Mouse (Mus musculus) liver, embryonic 14.5 days (tissue): Measurements from ENCODE around the gene Drosha. TPM values are rescaled to one million over a fixed set of nuclear protein-coding genes. Genes with fewer than 3 reads are reported as not detected.
A peak's percentile ranks its signal among the peaks of the same experiment; 100 is the strongest.

Source experiments
- ATAC-seq: fragments of 200-750 bp; cut with Nextera tagmentation; 2 replicates; pipeline ENCODE4 v1.8.0; 2017; ENCODE audit warnings: moderate number of reproducible peaks, mild to moderate bottlenecking, moderate library complexity; ENCODE audit not compliant: insufficient read depth
- DNase-seq, 3 experiments: peaks; one replicate each; pipeline ENCODE4 v3.0.0-alpha.2; 2012 to 2013; ENCODE audit warnings: low read depth in 3 of 3, low spot score in 3 of 3
- H3K27ac ChIP-seq: fragments of 300-500 bp; sonication (generic); 2 replicates; pipeline ENCODE4 v1.5.1; 2014; ENCODE audit warnings: moderate library complexity, mild to moderate bottlenecking, control low read depth, inconsistent platforms
- H3K27me3 ChIP-seq: fragments of 300-500 bp; sonication (generic); 2 replicates; pipeline ENCODE4 v1.6.1; 2014; ENCODE audit warnings: mild to moderate bottlenecking, low read length, moderate library complexity; ENCODE audit not compliant: control insufficient read depth, insufficient read depth
- H3K36me3 ChIP-seq: fragments of 300-500 bp; sonication (generic); replicated peaks from 2 replicates; pipeline ENCODE4 v1.6.1; 2014; ENCODE audit warnings: low read depth; ENCODE audit not compliant: control insufficient read depth, insufficient read depth
- H3K4me1 ChIP-seq, 2 experiments: fragments of 200-500 bp in 1 of 2; fragments of 300-500 bp in 1 of 2; sonication (generic) in 1 of 2; replicated peaks; 2 replicates each; pipeline ENCODE4 v1.6.1; 2012 to 2014; ENCODE audit warnings: antibody characterized with exemption in 1 of 2, inconsistent platforms in 1 of 2, low read length in 1 of 2; ENCODE audit not compliant: control insufficient read depth in 2 of 2, insufficient read depth in 2 of 2
- H3K4me2 ChIP-seq: fragments of 300-500 bp; sonication (generic); 2 replicates; pipeline ENCODE4 v1.6.1; 2014; ENCODE audit warnings: low read depth, mild to moderate bottlenecking, control low read depth, moderate library complexity
- H3K4me3 ChIP-seq, 2 experiments: fragments of 200-500 bp in 1 of 2; fragments of 300-500 bp in 1 of 2; sonication (generic) in 1 of 2; 2 replicates each; pipeline ENCODE4 v1.5.1; 2012 to 2014; ENCODE audit warnings: low read depth in 2 of 2, low read length in 2 of 2, mild to moderate bottlenecking in 2 of 2, control low read depth in 1 of 2, inconsistent platforms in 1 of 2, moderate library complexity in 1 of 2; ENCODE audit not compliant: insufficient read depth in 1 of 2
- H3K9ac ChIP-seq: fragments of 300-500 bp; sonication (generic); replicated peaks from 2 replicates; pipeline ENCODE4 v1.6.1; 2014; ENCODE audit warnings: mild to moderate bottlenecking, control low read depth, moderate library complexity
- H3K9me3 ChIP-seq: fragments of 300-500 bp; sonication (generic); 2 replicates; pipeline ENCODE4 v1.6.1; 2016; ENCODE audit warnings: low read length, mixed read lengths; ENCODE audit not compliant: control insufficient read depth
- CTCF ChIP-seq: IDR thresholded peaks from 2 replicates; pipeline ENCODE4 v1.5.1; 2016; ENCODE audit warnings: antibody characterized with exemption, low read depth, control low read depth
- EP300 ChIP-seq: IDR thresholded peaks from 2 replicates; pipeline ENCODE4 v1.6.1; 2016; ENCODE audit warnings: antibody characterized with exemption, low read depth
- WGBS: fragments of 180-500 bp; shearing (Covaris S2); extraction: QIAGEN DNeasy Blood & Tissue Kit; methylation state at CpG from one replicate; pipeline ENCODE4 v1.1.7; 2014; ENCODE audit not compliant: insufficient replicate concordance; 5-methylcytosine and 5-hydroxymethylcytosine counted together
- polyA plus RNA-seq, 2 experiments: library from polyadenylated mRNA; depleted of rRNA in 1 of 2; stranded (reverse) in 1 of 2; unstranded in 1 of 2; fragments of >200 nt; fragmentation: Nextera tagmentation in 1 of 2; extraction: Ambion mirVana in 1 of 2; gene quantifications; 2 replicates each; pipeline versions ENCODE4 v1.2.1 to v1.2.3; 2012 to 2014

Drosha gene
- polyA plus RNA-seq, 2 experiments: 8.8 to 13.5 TPM

DNA sequence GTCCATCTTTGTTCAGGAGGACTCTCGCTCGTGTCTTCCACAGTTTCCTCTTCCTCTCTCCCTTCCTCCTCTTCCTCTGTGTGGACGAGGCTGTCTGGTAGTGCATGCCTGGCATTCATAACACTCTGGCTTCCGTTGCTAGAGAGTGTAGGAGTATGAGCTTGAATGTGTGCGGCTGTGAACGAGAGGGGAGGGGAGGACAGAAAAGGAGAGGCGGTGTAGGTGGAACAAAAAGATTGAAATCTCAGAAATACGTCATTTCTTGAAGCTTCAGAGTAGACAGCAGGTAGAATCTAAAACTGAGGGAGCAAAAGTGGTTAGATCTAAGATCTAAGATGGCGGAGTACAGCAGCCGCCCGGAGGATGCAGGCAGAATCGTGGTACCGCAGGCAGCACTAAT, 70.8 kb downstream of the Drosha start:
- peaks cover 18 to 29% of the 10 kb centered on the region in 2 experiments for H3K4me1 ChIP-seq
- H3K36me3 ChIP-seq: peaks cover 19% of the 10 kb centered on the region
- TF ChIP-seq CTCF (no peak), EP300 (no peak)
- no peak for ATAC-seq
- peak overlapping the region; percentile 54 for H3K4me2 ChIP-seq
- peak overlapping the region; percentile 33 for H3K27ac ChIP-seq
- H3K4me3 ChIP-seq: no peak overlapping the region
- DNase-seq: no peak
- peak overlapping the region; percentile 23; the same call in 1 of the 2 replicates for H3K9ac ChIP-seq
- H3K9me3 ChIP-seq: no peaks in the 10 kb centered on the region
- 65% methylated on average over 13 of the region's 13 CpGs for WGBS
- no peaks in the 10 kb centered on the region for H3K27me3 ChIP-seq

GRCm38 (mm10) chr15:12896022-12897009, 71.7 kb downstream of the Drosha start:
- peak; percentile 93 for ATAC-seq
- 38% methylated on average over 18 of the region's 18 CpGs for WGBS
- H3K27ac ChIP-seq: peak overlapping the region; percentile 33

GRCm38 (mm10) chr15:12897831-12898230, 73.2 kb downstream of the Drosha start:
- no peak for DNase-seq
- Histone ChIP-seq H3K9ac (no peak overlapping the region), H3K27ac (no peak overlapping the region), H3K27me3 (no peaks in the 10 kb centered on the region), H3K36me3 (peaks cover 26% of the 10 kb centered on the region), H3K4me1 (peaks cover 18 to 29% of the 10 kb centered on the region in 2 experiments), H3K9me3 (no peaks in the 10 kb centered on the region), H3K4me3 (no peak overlapping the region), H3K4me2 (no peak overlapping the region)
- 87% methylated on average over 8 of the region's 8 CpGs for WGBS
- no peak for TF ChIP-seq EP300
- no peak for TF ChIP-seq CTCF
- ATAC-seq: no peak

More at GRCm38 (mm10) chr15:12896022-12897009, 71.7 kb downstream of the Drosha start:
- Histone ChIP-seq H3K9ac (peak overlapping the region; percentile 43; the same call in 1 of the 2 replicates), H3K4me3 (no peak overlapping the region; a peak in 1 of 4 replicates), H3K4me1 (peaks cover 18 to 29% of the 10 kb centered on the region in 2 experiments), H3K36me3 (peaks cover 20% of the 10 kb centered on the region), H3K27me3 (no peaks in the 10 kb centered on the region), H3K4me2 (peak overlapping the region; percentile 54), H3K9me3 (no peaks in the 10 kb centered on the region)
- TF ChIP-seq CTCF (no peak), EP300 (peak; percentile 89)
- DNase-seq: peak; percentile 51 to 59 (median 58)

GRCm38 (mm10) chr15:12900428-12901196, 76.0 kb downstream of the Drosha start:
- Histone ChIP-seq H3K4me1 (peaks cover 10 to 17% of the 10 kb centered on the region in 2 experiments), H3K9ac (no peak overlapping the region), H3K9me3 (no peaks in the 10 kb centered on the region), H3K4me2 (no peak overlapping the region), H3K27me3 (no peaks in the 10 kb centered on the region), H3K36me3 (peaks cover 23% of the 10 kb centered on the region), H3K4me3 (no peak overlapping the region), H3K27ac (no peak overlapping the region)
- WGBS: 78% methylated on average over 18 of the region's 18 CpGs
- ATAC-seq (no peak), DNase-seq (no peak)
- TF ChIP-seq CTCF (no peak), EP300 (no peak)
